Mouse (Mus musculus) CH12F3 (cell line): ENCODE measurements around the gene Mllt1.

Source experiments
- in situ Hi-C: fragments of 300-500 bp; cut with MboI; formaldehyde crosslinking; loops from 2 replicates; pipeline ENCODE4 v1.14.3; 2020; ENCODE audit warnings: low sequenced_read_pairs

Mllt1 gene

GRCm38 (mm10) chr17:56935363-56936131 is at the start of gene Mllt1:
Gene Mllt1, minus strand, starts transcription at chr17:56935415.
- in situ Hi-C loops, result no loop called here

- in situ Hi-C loops, result no loop called here
These were observed 49.7 kb upstream of the Mllt1 start for GRCm38 (mm10) chr17:56984886-56985285.

GRCm38 (mm10) chr17:56982013-56982412 is 46.8 kb upstream of the Mllt1 start, which contains the start of gene Acer1:
Gene Acer1, minus strand, starts transcription at chr17:56982126.
- in situ Hi-C loops, result no loop called here

DNA sequence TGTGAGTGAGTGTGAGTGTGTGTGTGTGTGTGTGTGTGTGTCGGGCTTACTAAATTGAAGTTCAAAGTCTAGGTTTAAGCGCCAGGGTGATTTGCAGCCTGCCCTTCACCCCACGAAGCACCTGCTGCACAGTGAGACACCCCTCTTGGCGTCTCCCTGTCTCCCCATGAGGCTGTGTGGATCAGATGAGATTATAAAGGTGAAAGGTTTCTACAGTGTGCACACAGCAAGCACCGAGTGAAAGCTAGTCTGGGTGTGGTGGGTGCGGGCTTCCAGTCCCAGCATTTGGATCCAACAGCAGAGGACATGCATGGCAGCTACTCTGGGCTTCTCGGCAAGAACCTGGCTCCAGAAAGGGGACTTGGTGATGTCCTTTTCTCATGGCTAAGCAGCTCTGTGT is 45.8 kb upstream of the Mllt1 start:
- in situ Hi-C loops, result no loop called here

DNA sequence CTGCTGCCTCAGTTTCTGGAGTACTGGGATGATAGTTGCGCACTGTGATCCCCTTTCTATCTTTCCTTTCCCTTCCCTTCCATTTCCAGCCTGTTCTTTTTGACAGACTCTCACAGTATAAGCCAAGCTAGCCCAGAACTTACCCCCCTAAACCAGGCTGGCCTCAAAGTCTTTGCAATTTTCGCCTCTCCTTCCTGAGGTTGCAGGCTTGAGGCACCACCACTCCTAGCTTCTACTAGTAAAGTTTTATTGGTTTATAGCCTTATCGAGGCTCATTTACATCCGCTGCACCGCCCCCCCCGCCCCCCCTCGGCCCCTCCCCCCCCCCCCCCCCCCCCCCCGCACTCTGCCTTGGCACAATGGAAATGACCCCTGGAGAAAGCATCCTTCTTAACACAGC is 44.3 kb upstream of the Mllt1 start:
- in situ Hi-C loops, result no loop called here

- in situ Hi-C loops, result no loop called here
These were observed 41.5 kb upstream of the Mllt1 start for GRCm38 (mm10) chr17:56976531-56977390.

GRCm38 (mm10) chr17:56975391-56975790 is 40.2 kb upstream of the Mllt1 start:
- in situ Hi-C loops, result no loop called here

DNA sequence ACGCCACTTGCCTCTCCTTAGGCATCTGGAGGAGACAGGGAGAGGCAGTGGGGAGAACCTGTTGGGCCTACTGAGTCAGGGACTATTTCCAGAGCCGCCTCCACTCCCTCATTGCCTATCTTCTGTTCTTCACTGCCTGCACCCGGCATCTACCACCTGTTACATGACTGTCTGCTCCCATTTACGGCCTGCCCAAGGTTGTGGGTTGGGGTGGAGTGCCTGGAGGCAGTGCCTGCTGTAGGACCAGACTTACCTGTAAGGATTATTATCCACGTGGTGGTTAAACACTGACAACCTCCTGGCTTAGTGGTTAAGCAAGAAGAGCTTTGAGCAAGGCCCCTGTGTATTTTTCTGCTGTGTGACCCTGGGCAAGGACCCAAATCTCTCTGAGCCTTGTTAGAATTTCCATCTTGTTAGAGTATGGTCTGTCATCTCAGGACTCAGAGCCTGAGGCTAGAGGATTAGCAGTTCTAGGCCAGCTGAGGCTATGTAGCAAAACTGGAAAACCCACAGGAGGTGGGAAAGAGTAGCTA is 39.6 kb upstream of the Mllt1 start:
- in situ Hi-C loops, result no loop called here

GRCm38 (mm10) chr17:56973956-56974707 is 38.9 kb upstream of the Mllt1 start:
- in situ Hi-C loops, result no loop called here

DNA sequence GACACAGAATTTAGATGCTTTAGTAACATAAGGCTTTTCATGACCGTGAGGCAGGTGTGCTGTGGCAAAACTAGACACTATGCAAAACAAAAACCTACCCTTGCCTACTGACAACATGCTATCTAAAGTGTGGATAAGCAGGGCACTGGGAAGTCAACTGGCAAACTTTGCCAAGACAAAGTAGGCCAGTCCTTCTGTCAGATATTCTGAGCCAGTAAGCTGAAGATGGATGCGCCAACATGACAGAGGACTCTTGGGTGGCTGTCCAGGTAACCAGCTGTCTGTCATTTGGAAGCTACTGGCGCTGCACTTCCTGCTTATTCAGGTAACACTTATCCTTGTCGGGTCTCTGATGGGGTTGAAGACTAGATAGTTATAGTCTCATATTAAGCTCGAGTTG is 34.9 kb upstream of the Mllt1 start:
- in situ Hi-C loops, result no loop called here

- in situ Hi-C loops, result no loop called here
These were observed 34.1 kb upstream of the Mllt1 start for GRCm38 (mm10) chr17:56969321-56969720.

GRCm38 (mm10) chr17:56963646-56964045 is 28.4 kb upstream of the Mllt1 start:
- in situ Hi-C loops, result no loop called here

DNA sequence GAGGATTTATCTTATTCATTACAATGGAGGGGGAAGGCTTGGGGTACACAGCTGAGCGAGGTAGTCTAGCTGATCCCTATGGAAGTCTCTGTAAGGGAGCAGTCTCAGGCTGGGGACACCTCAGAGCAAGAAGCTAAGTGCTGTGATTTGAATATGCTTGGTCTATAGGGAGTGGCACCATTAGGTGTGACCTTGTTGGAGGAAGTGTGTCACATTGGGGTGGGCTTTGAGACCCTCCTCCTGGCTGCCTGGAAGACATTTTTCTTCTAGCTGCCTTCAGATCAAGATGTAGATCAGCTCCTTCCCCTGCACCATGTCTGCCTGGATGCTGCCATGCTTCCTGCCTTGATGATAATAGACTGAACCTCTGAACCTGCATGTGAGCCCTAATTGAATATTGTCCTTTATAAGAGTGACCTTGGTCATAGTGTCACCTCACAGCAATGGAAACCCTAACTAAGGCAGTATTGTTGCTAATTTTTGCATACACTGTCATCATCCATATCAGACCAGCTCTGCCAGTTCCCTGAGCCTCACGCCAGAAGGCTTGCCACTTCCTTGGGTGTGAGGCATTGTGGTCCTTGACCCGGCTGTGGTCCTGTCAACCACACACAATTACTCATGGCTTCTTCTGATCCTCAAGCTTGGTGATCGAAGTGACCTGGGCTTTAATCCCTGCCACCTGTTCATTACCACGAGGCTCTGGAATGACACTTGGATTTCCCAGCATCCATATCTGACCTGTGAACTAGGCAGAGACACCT is 27.6 kb upstream of the Mllt1 start:
- in situ Hi-C loops, result no loop called here

GRCm38 (mm10) chr17:56961880-56962279 is 26.7 kb upstream of the Mllt1 start:
- in situ Hi-C loops, result no loop called here

- in situ Hi-C loops, result no loop called here
These were observed 23.5 kb upstream of the Mllt1 start for GRCm38 (mm10) chr17:56958667-56959066.

GRCm38 (mm10) chr17:56957763-56958429 is 22.7 kb upstream of the Mllt1 start:
- in situ Hi-C loops, result no loop called here

DNA sequence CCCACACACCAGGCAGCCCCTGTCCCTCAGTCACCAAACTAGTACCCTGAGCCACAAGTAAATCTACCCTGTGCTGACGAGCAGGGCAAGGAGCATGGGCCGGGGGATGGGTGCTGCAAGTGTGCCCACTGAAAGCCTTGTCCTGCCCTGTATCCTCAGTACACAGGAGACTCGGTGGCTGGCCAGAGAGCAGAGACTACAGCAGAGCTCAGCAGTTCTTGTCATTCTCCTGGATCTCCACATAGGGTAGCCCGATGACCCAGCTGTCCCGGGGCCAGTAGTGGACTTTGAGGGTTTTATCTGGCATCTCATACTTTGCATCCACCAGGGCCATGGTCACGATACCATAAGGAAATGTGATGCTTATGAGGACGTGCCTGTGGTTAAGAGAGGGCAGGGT is 19.7 kb upstream of the Mllt1 start:
- in situ Hi-C loops, result no loop called here

DNA sequence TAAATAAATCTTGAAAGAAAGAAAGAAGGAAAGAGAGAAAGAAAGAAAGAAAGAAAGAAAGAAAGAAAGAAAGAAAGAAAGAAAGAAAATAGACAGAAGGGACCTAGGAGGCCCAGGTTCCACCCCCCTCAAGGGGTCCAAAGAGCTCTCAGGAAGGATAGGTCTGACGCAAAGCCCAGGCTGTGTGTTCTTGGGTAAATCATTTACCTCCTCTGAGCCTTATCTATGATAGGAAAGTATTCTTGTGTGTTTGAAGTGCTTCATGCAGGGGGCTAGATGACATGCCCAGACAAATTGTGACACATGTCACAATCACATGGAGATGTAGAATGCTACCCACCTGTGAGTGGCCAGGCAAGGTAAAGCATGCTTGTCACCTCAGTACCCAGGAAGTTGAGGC is 17.4 kb upstream of the Mllt1 start:
- in situ Hi-C loops, result no loop called here

- in situ Hi-C loops, result no loop called here
These were observed 15.7 kb upstream of the Mllt1 start for GRCm38 (mm10) chr17:56950915-56951314.

- in situ Hi-C loops, result no loop called here
These were observed 3.5 kb upstream of the Mllt1 start for GRCm38 (mm10) chr17:56938751-56939150.
